Mouse (Mus musculus) liver, embryonic 11.5 days (tissue): ENCODE measurements around the gene Specc1. TPM values are rescaled to one million over a fixed set of nuclear protein-coding genes. Genes with fewer than 3 reads are reported as not detected.
"Not testable (repeated sequence)": the region's sequence is repeated elsewhere in the genome, so short reads cannot be mapped to it uniquely, and the experiment has no call there.

Experiments used
- ATAC-seq: fragments of 200-750 bp; cut with Nextera tagmentation; replicated peaks from 2 replicates; pipeline ENCODE4 v1.8.0; 2017; ENCODE audit warnings: moderate number of reproducible peaks, mild to moderate bottlenecking, moderate TSS enrichment, moderate library complexity; ENCODE audit not compliant: low FRiP score
- DNase-seq: peaks from one replicate; pipeline ENCODE4 v3.0.0-alpha.2; 2017; ENCODE audit warnings: low spot score
- H3K27ac ChIP-seq: fragments of 300-500 bp; sonication (generic); 2 replicates; pipeline ENCODE4 v1.5.1; 2014; ENCODE audit warnings: mild to moderate bottlenecking, low read depth, low read length, control low read depth
- H3K27me3 ChIP-seq: fragments of 300-500 bp; sonication (generic); replicated peaks from 2 replicates; pipeline ENCODE4 v1.6.1; 2014; ENCODE audit warnings: low read length, mixed read lengths; ENCODE audit not compliant: control insufficient read depth, insufficient read depth
- H3K36me3 ChIP-seq: fragments of 300-500 bp; sonication (generic); 2 replicates; pipeline ENCODE4 v1.6.1; 2014; ENCODE audit warnings: mild to moderate bottlenecking, low read length, moderate library complexity, mixed read lengths; ENCODE audit not compliant: control insufficient read depth, insufficient read depth
- H3K4me1 ChIP-seq: fragments of 300-500 bp; sonication (generic); replicated peaks from 2 replicates; pipeline ENCODE4 v1.6.1; 2014; ENCODE audit warnings: low read length, mixed read lengths; ENCODE audit not compliant: control insufficient read depth, insufficient read depth
- H3K4me2 ChIP-seq: fragments of 300-500 bp; sonication (generic); 2 replicates; pipeline ENCODE4 v1.6.1; 2014; ENCODE audit warnings: mild to moderate bottlenecking, control low read depth, moderate library complexity
- H3K4me3 ChIP-seq: fragments of 300-500 bp; sonication (generic); 2 replicates; pipeline ENCODE4 v1.5.1; 2014; ENCODE audit warnings: low read depth, low read length, control low read depth
- H3K9ac ChIP-seq: fragments of 300-500 bp; sonication (generic); 2 replicates; pipeline ENCODE4 v1.6.1; 2014; ENCODE audit warnings: low read depth, low read length, control low read depth
- H3K9me3 ChIP-seq: fragments of 300-500 bp; sonication (generic); 2 replicates; pipeline ENCODE4 v1.6.1; 2016; ENCODE audit warnings: low read length, inconsistent platforms, mixed read lengths; ENCODE audit not compliant: control insufficient read depth
- WGBS: fragments of 180-500 bp; shearing (Covaris S2); extraction: QIAGEN DNeasy Blood & Tissue Kit; methylation state at CpG from one replicate; pipeline ENCODE4 v1.1.7; 2014; 5-methylcytosine and 5-hydroxymethylcytosine counted together
- polyA plus RNA-seq: library from polyadenylated mRNA; unstranded; fragments of >200 nt; fragmentation: Nextera tagmentation; extraction: Ambion mirVana; gene quantifications from 2 replicates; pipeline ENCODE4 v1.2.1, GENCODE M21; 2014

Gene Specc1
- polyA plus RNA-seq, 1 experiment from 2014 or later: 23.6 TPM

GRCm38 (mm10) chr11:61942903-61943302 lies 13.7 kb upstream of the Specc1 start:
- no peaks in the 10 kb centered on the region for H3K9me3 ChIP-seq
- H3K4me2 ChIP-seq: no peak overlapping the region
- no peaks in the 10 kb centered on the region for H3K27me3 ChIP-seq
- DNase-seq (no peak), ATAC-seq (no peak)
- WGBS: 71% methylated on average over 2 of the region's 2 CpGs
- H3K4me1 ChIP-seq: no peaks in the 10 kb centered on the region
- no peaks in the 10 kb centered on the region for H3K36me3 ChIP-seq
- H3K27ac ChIP-seq: no peak overlapping the region
- H3K9ac ChIP-seq: no peak overlapping the region
- H3K4me3 ChIP-seq: no peak overlapping the region

DNA sequence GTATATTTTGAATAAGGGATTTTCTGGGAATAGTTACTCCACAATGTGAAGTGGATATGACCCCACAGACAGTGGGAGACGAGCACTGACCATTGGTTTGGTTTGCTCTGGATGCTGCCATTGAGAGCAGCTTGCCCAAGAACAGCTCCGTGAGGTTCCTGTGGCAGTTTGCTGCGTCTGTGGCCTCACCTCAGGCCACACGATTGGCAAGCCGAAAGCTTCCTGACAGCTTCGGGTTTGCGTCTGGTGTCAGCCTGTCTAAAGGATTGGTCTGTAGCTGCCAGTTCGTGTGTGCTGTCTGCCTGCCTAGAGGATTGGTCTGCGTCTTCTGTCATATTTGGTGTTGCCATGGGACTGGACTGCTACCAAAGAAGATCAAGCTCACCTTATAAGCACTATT lies 12.1 kb upstream of the Specc1 start:
- Histone ChIP-seq H3K36me3 (no peaks in the 10 kb centered on the region), H3K4me1 (no peaks in the 10 kb centered on the region), H3K4me3 (no peak overlapping the region), H3K9me3 (no peaks in the 10 kb centered on the region), H3K9ac (no peak overlapping the region), H3K27me3 (no peaks in the 10 kb centered on the region), H3K27ac (no peak overlapping the region), H3K4me2 (no peak overlapping the region)
- ATAC-seq (no peak), DNase-seq (no peak)
- 67% methylated on average over 9 of the region's 9 CpGs for WGBS

- DNase-seq: no peak
- H3K4me3 ChIP-seq: no peak overlapping the region
- H3K4me1 ChIP-seq: no peaks in the 10 kb centered on the region
- H3K9me3 ChIP-seq: no peaks in the 10 kb centered on the region
- no peaks in the 10 kb centered on the region for H3K36me3 ChIP-seq
- no peak overlapping the region for H3K27ac ChIP-seq
- no peak overlapping the region for H3K4me2 ChIP-seq
- 84% methylated on average over 4 of the region's 4 CpGs for WGBS
- ATAC-seq: no peak
- H3K9ac ChIP-seq: no peak overlapping the region
- H3K27me3 ChIP-seq: no peaks in the 10 kb centered on the region
Measured at GRCm38 (mm10) chr11:61946608-61947007, 10.0 kb upstream of the Specc1 start.

DNA sequence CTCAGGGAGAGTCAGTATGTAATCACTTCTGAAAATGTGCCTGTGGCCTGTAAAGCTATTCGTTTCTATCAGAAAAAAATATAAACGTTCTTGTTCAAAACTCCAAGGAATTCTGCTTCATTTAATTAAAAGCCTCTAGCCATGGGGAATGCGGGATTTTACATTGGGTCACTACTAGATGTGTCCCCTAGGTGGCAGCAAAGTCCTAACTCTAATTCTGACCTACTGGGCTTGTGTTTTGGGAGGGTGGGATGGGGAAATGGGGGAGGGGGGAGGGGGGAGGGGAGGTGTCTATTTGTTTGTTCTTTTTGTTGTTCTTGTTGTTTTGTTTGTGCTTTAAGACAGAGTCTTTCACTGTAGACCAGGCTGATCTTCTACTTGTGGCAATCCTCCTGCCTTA lies 7.2 kb upstream of the Specc1 start:
- DNase-seq (no peak), ATAC-seq (no peak)
- no peak overlapping the region for H3K9ac ChIP-seq
- H3K4me2 ChIP-seq: no peak overlapping the region
- H3K27ac ChIP-seq: no peak overlapping the region
- no peak overlapping the region for H3K4me3 ChIP-seq
- no peaks in the 10 kb centered on the region for H3K4me1 ChIP-seq
- no peaks in the 10 kb centered on the region for H3K27me3 ChIP-seq
- H3K36me3 ChIP-seq: no peaks in the 10 kb centered on the region
- H3K9me3 ChIP-seq: no peaks in the 10 kb centered on the region
- 4% methylated on average over 3 of the region's 3 CpGs for WGBS

DNA sequence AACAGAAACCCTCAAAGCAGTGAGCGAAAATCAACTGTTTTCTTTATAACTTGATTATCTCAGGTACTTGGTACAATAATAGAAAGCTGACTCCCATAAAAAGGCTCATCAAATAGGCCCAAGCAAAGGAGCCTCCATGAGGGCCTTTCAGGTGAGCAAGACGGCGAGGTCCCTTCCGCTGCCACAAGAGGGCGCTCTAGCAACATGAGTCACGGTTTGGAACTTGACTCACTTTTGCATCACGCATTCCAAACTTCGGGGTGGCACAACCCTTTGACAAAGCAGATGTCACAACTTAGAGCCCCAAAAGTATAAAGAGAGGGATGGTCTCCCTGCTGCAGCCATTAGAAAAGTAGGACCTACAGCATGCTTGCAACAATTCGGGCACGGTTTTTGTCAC lies 5.9 kb upstream of the Specc1 start:
- DNase-seq: peak; percentile 79
- no peak overlapping the region for H3K4me3 ChIP-seq
- 0 out of 2 replicates have a peak, but pooled peaks have one; percentile 34 for ATAC-seq
- H3K9ac ChIP-seq: no peak overlapping the region
- H3K36me3 ChIP-seq: no peaks in the 10 kb centered on the region
- no peak overlapping the region for H3K4me2 ChIP-seq
- 18% methylated on average over 10 of the region's 10 CpGs for WGBS
- no peaks in the 10 kb centered on the region for H3K27me3 ChIP-seq
- no peaks in the 10 kb centered on the region for H3K4me1 ChIP-seq
- H3K27ac ChIP-seq: no peak overlapping the region
- H3K9me3 ChIP-seq: no peaks in the 10 kb centered on the region

- no peak overlapping the region for H3K4me2 ChIP-seq
- H3K36me3 ChIP-seq: no peaks in the 10 kb centered on the region
- no peaks in the 10 kb centered on the region for H3K9me3 ChIP-seq
- 76% methylated on average over 6 of the region's 6 CpGs for WGBS
- H3K9ac ChIP-seq: no peak overlapping the region
- H3K4me1 ChIP-seq: peaks cover 4% of the 10 kb centered on the region
- H3K27me3 ChIP-seq: peaks cover 3% of the 10 kb centered on the region
- ATAC-seq: no peak
- no peak overlapping the region for H3K4me3 ChIP-seq
- H3K27ac ChIP-seq: no peak overlapping the region
- DNase-seq: no peak
Measured at GRCm38 (mm10) chr11:61955136-61955535, 1.4 kb upstream of the Specc1 start.

DNA sequence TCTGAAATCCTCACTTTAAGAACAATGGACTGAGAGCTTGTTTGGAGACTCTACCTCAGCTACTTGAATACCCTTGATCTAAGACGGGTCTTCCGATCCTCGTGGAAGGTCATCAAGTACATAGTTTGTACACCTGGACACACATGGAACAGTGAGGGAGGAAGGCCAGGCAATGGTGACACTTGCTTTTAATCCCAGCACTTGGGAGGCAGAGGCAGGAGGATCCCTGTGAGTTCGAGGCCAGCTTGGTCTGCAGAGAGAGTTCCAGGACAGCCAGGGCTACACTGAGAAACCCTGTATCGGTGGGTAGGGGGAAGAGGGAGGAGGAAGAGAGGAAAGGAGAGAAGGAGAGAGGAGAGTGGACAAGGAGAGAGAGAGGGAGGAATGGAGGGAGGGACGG lies 612 bp upstream of the Specc1 start:
- peaks cover 7% of the 10 kb centered on the region for H3K4me1 ChIP-seq
- no peaks in the 10 kb centered on the region for H3K9me3 ChIP-seq
- no peak overlapping the region for H3K27ac ChIP-seq
- H3K36me3 ChIP-seq: no peaks in the 10 kb centered on the region
- ATAC-seq (no peak), DNase-seq (no peak)
- H3K27me3 ChIP-seq: peaks cover 3% of the 10 kb centered on the region
- H3K4me3 ChIP-seq: no peak overlapping the region
- 72% methylated on average over 6 of the region's 6 CpGs for WGBS
- H3K9ac ChIP-seq: no peak overlapping the region
- H3K4me2 ChIP-seq: no peak overlapping the region; the same call in 1 of the 2 replicates

- Histone ChIP-seq H3K36me3 (no peaks in the 10 kb centered on the region), H3K9me3 (no peaks in the 10 kb centered on the region), H3K4me3 (peak overlapping the region; percentile 92), H3K4me2 (peak overlapping the region; percentile 95), H3K4me1 (peaks cover 17% of the 10 kb centered on the region), H3K27ac (peak overlapping the region; percentile 95), H3K27me3 (peaks cover 3% of the 10 kb centered on the region), H3K9ac (peak overlapping the region; percentile 88)
- DNase-seq: peak; percentile 31
- ATAC-seq: peak; percentile 83
- WGBS: 3% methylated on average over 25 of the region's 25 CpGs
Measured at GRCm38 (mm10) chr11:61957296-61957813, 792 bp downstream of the Specc1 start.

- H3K9ac ChIP-seq: peak overlapping the region; percentile 44; the same call in 1 of the 2 replicates
- peak overlapping the region; percentile 95 for H3K4me2 ChIP-seq
- not testable (repeated sequence) for DNase-seq, H3K36me3 ChIP-seq, H3K9me3 ChIP-seq, H3K27me3 ChIP-seq, ATAC-seq
- 58% methylated on average over 6 of the region's 6 CpGs for WGBS
- peaks cover 23% of the 10 kb centered on the region for H3K4me1 ChIP-seq
- peak overlapping the region; percentile 92 for H3K4me3 ChIP-seq
- peak overlapping the region; percentile 95; the same call in 1 of the 2 replicates for H3K27ac ChIP-seq
Measured at GRCm38 (mm10) chr11:61958706-61959105, 2.1 kb downstream of the Specc1 start.
